Mouse (Mus musculus): ENCODE results near the gene Kdr.

- TF ChIP-seq CTCF (IDR thresholded peaks at IDR 0.05; ENCODE audit: low read depth, low read length): no peak
- no peak for TF ChIP-seq POLR2A (IDR thresholded peaks at IDR 0.05; ENCODE audit: borderline replicate concordance, low read depth, low read length)
These were observed 22.4 kb downstream of the Kdr start for GRCm38 (mm10) chr5:75955876-75956275.
